Mouse (Mus musculus) heart, adult 9 months (tissue): ENCODE measurements around the gene Etv6.

ENCODE experiments used
- DNase-seq, 2 experiments: peaks; one replicate each; pipeline ENCODE4 v3.0.0; 2022; ENCODE audit warnings: low spot score in 2 of 2

The Etv6 gene

DNA sequence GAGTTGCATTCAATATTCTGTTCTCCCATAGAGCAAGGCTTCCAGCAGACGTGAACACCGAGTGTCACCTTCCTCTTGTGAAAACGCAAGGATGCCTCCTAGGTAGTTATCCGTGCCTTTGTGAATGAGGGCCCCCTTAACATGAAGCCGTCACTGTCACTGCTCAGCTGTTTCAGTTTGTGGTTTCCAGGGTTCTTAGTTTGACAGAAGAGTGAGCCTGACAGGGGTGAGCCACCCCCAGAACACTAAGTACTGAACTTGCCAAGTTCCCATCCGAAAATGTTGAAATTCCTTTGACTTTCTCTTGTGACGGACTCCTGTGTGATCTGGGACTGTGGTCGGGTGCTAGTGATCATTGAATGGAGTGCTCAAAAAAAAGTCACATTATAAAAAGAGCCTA, 129.5 kb downstream of the Etv6 start:
- no peak for DNase-seq

DNA sequence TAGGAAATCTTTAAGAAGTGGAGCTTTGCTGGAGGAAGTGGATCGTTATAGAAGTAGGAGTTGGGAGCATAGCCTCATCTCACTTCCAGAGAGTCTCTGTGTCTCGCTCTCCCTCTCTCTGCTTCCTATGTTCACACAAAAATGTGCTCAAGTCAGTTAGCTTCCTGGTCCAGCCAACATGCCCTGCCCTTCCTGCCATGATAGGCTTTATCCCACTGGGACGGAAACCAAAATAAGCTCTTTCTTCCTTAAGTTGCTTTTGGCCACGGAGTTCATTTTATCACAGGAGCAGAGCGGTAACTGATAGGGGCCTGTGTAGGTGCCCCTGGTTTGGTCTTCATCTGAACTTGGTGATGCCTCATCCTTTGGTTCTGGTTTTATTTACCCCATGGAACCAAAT, 132.5 kb downstream of the Etv6 start:
- peak; percentile 26 to 44 for DNase-seq

DNA sequence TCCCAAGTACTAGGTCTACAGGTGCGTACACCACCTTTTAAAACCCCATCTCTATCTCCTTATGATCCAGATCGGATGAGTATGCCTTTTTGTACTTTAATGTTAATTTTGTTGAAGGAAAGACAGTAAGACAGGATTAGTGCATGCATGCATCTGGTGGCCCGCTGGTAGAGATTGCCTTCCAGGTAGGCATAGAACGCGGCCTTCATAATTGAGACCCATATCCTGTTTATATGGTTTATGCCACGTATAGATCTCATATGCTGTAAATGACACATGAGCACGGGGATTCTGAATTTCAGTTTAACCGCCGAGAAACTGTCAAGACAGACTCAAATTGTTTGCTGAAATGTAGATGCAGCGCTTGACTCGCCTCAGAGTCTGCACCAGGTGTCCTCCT, 133.3 kb downstream of the Etv6 start:
- no peak for DNase-seq

DNA sequence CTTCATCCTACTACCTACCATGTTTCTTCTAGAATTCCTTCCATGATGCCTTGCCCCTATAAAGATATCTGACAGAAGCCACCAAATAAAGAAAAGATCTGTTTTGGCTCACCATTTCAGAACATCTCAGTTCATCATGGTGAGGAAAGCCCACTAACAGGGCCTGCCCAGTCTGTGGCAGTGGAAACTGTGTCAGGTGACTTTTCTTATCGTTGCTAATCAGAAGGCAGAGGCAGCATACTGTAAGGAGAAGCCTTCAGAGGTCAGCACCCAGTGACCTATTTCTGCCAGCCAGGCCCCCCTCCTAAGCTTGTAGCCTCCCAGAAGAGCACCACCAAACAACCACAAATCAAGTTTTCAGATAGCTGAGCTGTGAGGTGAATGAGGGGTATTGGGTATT, 135.7 kb downstream of the Etv6 start:
- DNase-seq, result no peak

DNA sequence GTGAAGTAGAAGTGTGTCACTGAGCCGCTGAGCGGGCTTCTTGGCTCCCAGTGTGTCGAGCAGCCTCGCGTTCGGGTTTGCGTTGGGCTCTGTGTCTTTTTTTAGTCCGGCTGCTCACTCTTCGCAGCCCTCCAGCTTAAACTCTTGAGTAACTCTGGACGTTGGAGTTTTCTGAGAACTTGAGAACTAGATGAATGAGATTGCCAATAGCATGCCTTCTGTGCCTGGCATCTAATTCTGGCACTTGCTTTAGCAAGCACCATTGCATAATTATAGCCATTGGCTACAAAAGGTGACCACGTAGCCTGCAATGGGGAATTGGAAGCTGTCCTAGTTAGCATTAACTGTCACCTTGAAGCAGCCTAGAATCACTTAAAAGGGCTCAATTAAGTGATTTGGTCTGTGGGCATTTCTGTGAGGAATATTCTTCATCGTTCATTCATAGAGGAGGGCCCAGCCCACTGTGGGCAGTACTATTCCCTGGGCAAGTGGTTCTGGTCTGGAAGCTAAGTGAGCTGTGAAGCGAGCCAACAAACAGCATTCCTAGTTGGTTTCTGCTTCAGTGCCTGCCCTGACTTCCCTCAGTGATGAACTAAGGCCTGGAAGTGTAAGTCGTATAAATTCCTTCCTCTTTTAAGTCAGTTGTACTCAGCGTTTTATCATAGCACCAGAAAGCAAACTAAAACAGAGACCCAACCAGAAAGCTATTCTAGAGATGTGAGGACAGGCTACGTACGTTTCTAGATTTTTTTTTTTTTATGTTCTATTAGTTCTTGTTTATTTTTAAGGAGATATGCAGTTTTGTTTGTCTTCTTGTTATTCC, 136.6 kb downstream of the Etv6 start:
- peak; percentile 35 to 42 for DNase-seq

DNA sequence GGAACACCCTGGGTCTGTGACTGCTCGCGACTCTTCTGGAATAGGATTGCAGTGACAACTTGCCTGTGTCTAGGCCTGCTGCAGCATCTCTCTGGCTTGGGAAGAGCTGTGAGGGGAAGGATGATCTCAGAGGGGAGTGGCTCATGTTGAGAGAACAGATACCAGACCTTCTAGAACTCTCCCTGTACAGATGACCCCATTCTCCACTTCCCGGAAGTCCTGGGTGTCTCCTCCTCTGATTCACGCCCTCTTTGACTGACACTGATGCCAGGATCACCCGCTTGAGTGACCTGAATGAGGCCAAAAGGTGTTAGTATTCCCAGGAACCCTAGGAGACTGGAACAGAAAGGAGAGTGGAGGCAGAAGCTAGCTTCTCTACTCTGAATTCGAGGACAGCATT, 137.9 kb downstream of the Etv6 start:
- DNase-seq, result peak; percentile 28 to 36

DNA sequence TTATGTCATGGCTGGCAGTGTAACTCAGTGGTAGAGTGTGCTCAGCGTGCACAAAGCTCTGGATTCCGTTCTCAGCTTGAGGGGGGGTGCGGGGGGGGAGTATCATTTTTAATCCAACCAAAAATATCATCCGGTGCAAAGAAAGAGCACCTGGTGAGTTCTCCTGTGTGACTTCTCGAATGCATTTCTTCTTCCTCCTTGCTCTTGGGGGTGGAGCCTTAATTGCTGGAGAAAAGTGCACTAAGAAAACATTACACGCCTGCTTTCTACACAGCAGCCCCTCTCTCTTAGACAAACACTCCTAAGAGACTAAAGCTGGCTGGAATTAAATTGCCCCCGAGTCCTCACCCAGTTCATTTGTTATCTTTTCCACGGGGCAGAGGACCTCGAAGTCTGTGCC, 139.6 kb downstream of the Etv6 start:
- no peak for DNase-seq

DNA sequence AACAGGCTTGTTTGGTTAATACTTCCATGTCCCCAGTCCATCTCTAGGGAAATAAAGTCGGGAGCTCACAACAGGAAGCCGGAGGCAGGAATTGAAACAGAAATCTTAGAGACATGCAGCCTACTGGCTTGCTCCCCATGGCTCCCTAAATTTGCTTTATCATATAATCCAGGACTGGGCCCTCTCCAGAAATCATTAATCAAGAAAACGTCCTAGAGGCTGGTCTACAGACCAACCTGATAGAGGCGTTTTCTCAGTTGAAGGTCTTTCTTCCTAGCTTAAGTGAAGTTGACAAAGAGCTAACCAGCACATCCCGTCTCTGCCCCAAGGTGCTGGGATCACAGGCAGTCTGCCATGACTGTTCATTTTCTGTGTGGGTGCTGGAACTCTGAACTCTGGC, 141.7 kb downstream of the Etv6 start:
- no peak for DNase-seq

DNA sequence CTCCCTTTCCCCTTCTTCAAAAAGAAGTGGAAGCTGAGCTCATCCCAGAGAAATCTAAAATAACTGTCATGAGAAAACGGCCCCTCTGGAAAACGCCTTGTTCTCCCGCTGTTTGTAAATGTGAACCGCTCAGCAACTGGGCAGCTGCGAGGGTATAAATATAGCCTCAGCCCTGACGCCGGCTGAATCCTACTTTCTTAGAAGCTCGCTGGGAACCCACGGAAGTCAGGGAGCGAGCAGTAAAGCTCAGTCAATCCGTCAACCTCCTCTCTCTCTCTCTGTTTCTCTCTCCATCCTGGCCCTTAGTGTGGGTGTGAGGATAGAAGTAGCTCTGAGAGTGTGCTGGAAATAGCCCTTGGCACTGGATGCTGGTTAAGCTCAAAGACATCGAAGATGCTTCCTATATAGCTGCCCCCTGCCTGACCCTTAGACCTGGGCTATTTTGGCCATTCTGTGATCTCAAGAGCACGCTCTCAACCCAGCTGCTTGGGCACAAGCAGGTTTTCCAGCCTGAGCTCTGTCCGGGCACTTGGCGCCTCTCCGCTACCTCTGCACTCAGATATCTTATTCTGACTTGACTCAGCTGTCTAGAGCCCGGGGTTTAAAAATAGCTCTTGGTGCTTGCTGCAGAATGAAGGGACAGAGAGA, 146.9 kb downstream of the Etv6 start:
- peak; percentile 33 to 48 for DNase-seq

DNA sequence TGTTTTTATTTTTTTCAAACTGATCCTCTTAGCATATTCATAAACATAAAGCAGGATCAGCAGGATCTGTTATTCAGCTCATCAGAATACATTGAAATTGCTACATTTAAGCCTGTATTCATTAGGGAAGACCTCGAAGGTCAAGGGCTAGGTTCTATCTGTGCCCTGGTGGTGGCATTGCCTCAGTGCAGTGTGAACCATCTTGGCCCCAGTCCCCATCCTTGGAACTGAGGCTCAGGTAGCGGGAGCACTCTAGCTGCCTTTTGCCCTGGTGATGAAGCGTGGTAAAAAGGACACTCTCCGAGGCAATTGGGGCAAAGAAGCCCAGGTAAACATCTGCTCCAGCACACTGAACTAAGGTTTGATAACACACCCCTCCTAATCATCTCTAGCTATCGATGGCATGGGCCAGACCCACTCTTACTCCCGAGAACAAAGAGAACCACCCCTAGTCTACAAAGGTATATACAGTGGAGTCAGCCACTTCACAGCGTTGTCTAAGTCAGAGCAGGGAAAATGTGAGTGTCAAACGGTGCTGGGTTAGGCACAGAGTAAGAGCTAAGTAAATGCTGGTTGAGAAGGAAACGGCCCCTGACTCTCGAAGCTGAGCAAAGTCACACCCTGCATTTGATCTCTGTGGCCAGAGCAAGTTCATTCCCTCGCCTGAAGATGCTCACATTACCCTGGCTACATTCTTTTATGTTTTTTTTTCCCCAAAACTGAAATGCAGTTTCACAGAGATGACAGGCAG, 148.3 kb downstream of the Etv6 start:
- DNase-seq, result no peak

DNA sequence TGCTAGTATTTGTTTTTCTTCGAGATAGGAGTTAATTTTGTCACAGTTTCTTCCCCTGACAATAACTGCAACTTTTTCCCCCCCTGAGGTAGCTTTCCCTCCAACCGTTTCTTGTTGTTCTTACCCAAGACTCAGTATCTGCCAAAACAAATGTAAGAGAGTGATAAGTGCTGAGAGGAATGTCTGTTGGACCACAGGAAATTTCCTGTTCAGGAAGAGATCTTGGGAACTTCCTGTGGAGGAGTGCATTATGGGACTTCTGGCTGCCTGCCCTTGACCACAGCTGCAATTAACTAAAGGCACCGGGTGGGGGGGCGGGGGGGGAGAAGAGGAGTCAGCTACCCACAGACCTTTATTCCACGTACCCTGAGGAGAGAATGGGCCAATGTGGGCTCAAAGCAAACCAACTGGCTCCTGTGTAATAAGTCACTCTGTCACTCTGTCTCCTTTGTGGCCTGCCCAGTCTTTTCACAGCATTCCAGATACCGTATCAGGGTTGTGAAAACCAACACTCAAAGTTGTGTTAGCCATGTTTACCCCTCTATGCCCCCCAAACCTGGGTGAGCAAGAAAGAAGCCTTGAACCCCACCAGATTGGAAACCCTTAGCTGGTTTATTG, 150.9 kb downstream of the Etv6 start:
- DNase-seq, result peak; percentile 80 to 82

DNA sequence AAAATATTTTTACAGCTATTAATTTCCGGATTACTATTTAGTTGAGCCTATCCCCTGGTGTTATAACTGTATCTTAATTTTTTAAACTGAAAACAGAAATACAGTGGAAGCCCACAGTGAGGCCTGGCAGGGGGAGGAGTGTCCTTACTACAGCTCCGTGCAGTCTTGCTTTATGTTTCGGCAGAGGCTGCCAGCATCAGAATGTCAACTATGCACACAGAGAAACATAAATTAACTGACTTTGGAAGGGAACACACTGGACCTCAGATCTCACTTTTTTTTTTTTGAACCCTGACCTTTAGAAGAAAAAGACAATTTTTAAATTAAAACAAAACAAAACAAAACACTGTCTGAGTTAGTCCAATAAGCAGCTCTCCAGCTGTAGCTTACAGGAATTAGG, 153.2 kb downstream of the Etv6 start:
- no peak for DNase-seq

DNA sequence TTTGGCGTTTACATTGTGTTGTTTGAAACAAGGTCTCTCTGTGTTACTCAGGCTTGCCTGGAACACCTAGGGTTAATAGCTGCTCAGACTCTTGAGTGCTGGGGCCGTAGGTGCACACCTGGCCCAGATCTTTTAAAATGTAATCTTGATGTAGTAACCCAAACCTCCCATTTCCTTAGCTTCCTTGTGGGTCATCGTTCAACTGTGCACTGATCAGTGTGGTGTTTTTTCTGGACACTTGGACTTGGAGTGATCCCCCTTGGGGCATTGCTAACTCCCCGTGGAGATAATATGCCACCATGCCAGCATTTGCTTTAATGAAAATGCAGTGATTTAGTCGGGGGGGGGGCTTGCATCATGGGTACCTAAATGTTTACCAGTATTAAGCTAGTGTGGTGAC, 153.7 kb downstream of the Etv6 start:
- no peak for DNase-seq

DNA sequence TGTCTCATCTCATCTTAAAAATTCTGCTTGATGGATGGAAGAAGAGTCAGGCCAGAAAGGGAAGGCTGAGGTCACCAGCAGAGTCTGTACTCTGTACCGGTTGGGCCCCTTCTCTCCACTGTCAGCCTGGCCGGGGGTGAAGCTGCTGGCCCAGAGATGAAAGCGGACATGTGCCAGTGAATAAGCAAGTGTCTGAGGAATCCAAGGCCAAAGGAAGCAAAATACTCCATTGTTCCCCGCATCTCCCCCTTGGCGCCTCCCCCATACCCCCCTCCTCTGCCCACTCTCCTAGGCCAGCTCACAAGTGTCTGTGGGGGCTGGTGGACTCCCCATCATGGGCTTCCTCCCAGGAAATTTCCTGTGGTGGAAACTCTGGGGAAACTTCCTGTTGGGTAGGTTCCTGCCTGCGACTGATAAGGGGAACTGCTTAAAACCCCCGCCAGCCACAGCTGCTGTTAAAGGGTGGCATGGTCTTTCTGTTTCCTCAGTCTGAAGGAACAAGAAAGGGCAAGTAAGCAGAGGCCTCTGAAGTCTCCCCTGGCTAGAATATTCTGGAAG, 154.2 kb downstream of the Etv6 start:
- DNase-seq, result peak; percentile 59 to 80

DNA sequence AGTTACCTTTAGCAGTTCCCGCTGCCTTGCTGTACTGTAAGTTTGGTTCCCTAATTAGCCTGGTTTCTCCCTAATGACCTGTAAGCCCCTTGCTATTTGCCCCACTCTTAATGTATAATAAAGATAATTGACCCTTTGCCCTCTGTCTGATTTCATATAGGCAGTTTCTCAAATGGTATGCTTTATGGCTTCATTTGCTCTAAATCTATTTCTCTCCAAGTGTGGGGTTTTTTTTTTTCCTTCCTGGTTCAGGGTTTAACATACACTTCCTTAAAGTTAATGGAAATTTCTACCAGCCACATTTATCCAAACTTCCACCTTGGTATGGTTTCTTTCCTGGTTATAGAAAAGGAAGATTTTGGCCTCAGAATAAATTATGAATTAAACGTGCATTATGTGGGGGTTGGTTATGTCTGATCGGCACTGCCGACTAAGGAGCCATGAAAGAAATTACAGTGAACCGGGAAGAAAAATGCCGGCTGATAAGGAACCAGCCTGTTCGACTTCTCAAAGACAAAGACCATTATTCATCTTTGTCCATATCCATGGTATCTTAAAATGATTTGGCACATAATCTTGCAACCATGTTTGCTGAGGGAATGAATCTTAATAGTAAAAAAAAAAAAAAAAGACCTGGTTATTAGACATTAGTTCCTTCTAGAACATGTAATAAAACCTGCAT, 155.2 kb downstream of the Etv6 start:
- no peak for DNase-seq

DNA sequence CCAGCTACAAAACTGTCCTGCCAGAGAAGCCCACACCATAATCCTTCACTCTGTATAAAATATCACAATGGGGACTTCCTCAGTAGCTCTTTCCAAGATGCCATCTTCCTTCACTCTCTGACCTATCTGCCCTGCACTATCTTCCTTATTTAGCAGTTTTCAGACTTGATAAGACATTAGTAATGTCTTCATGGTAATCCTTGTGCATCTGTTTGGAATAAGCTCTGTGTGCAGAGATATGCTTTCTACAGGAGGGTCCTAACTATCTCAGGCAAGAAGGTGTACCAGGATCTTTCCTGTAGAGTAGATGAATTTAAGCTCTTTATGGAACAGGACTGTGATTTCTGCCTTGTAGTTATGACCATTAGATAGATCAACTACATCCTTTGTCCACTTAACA, 157.2 kb downstream of the Etv6 start:
- no peak for DNase-seq

DNA sequence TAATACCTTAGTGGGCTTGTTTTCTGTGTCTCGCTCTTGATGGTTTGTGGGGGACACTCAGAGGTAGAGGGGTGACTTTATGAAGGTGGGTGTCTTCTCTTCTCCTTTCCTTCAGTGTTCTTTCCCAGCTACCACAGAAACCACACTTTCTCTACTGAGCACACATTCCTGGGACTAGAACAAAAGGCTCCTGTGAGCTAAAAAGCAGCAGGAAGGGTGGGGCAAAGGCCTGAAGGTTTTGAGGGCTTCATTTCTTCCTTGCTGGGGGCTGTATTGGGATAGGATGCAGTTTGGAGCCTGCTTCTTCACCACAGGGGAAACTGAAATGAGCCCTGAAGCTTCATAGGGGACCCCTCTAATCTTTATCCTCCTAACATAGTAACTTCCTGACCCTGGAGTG, 164.4 kb downstream of the Etv6 start:
- DNase-seq, result no peak

DNA sequence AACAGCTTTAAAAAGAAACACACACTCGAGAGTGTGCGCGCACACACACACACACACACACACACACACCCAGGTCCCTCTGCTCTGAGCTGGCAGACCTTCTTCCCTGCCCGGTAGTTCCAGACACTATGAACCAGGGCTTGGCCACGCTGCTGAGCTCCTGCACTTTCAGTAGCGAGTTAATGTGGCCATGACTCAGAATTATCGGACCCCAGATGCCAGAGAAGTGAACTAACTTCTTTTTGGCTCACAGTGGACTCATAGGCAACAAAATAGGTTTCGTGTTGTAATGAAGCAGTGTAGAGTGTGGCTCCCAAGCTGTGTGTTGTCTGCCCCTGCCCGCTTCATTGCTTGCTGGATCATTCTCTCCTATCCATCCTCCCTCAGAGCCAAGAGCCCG, 165.1 kb downstream of the Etv6 start:
- peak; percentile 41 to 56 for DNase-seq

DNA sequence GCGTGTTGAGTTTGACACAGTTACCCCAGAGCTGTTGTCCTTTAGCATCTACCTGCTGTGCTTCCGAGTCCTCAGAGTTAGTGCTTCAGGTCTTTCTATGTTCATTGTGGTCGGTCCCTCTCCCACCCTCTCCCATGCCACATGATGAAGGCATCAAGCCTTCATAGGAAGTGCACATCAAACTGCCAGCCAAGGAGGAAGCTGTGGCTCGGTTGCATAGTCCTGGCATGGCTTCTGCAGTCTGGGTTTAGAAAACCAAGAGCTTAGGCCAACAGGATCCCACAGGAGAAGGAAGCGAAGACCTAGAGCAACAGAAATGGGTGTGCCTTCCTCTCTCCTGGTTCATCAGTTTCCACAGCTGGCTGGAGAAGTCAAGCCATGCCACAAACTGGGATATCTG, 166.7 kb downstream of the Etv6 start:
- DNase-seq, result no peak

DNA sequence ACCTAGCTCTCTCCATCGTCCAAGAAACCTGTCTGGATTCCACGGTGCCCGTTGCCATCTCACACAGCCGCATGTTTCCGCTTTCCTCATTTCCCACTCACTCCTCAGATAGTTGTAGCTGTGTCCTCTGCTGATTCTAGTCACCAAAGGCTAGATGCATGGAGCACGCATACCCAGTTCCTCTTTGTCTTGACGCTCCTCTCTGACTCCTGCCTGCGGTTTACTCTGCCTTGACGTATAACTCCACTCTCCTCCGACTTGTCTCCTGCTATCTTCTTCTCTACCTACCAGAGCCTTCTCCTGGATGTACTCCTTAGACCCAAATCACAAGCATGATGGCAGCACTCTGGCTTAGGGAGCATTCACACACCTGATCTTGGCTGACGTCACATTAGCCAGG, 169.7 kb downstream of the Etv6 start:
- no peak for DNase-seq

DNA sequence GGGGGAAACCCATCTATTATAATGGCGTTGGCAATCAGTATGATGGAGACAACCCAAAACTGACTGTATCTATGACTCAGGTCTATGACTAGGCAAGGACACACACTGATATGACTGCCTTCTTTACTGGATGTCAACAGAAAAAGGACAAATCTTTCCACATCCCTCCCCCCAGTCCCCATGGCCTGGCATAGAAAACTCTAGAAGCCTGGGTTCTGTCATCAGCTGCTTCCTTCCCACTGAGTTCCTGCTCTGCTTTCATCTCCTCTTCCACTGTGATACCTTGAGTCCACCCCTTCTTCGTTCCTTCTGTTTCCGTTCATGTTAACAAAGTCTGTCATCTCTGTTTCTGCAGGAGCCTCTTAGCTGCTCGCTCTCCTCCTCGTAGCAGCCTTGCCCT, 170.2 kb downstream of the Etv6 start:
- no peak for DNase-seq

DNA sequence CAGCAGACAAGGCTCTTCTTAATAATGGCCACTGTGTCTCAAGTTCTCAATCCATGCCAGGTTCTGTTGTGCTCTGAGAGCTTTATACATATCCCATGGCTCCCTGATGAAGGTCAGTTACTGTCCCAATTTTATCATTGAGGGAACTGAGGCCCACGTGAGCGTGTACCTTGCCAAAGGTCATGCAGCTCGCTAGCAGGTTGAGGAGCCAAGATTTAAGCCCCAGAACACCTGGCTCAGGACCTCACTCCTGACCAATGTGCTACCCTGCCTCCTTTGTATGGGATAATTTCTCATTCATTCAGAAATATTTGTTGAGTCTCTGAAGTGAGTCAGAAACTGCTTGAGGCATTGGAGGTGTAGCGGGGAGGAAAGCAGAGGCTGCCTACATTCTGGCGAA, 170.8 kb downstream of the Etv6 start:
- no peak for DNase-seq
